Mouse (Mus musculus) ES-Bruce4 (cell line): ENCODE measurements around the gene Entpd1. TPM values are rescaled to one million over a fixed set of nuclear protein-coding genes. Genes with fewer than 3 reads are reported as not detected.

Source experiments
- H3K27ac ChIP-seq: 2 replicates; pipeline ENCODE4 v1.5.1; 2012; ENCODE audit warnings: low read length, inconsistent platforms; ENCODE audit not compliant: insufficient read depth
- H3K27me3 ChIP-seq: 2 replicates; pipeline ENCODE4 v1.6.1; 2012; ENCODE audit warnings: mild to moderate bottlenecking, low read length, inconsistent platforms; ENCODE audit not compliant: control insufficient read depth, poor library complexity, insufficient read depth, severe bottlenecking
- H3K36me3 ChIP-seq: 2 replicates; pipeline ENCODE4 v1.6.1; 2012; ENCODE audit warnings: inconsistent platforms, mild to moderate bottlenecking, low read length, moderate library complexity; ENCODE audit not compliant: control insufficient read depth, poor library complexity, insufficient read depth, severe bottlenecking
- H3K4me1 ChIP-seq: one replicate; pipeline ENCODE4 v1.8.1; 2011; ENCODE audit warnings: low read length; ENCODE audit not compliant: control insufficient read depth, insufficient read depth
- H3K4me3 ChIP-seq: 2 replicates; pipeline ENCODE4 v1.5.1; 2011; ENCODE audit warnings: low read depth, mild to moderate bottlenecking, low read length
- H3K9ac ChIP-seq: 2 replicates; pipeline ENCODE4 v1.6.1; 2012; ENCODE audit warnings: low read depth, mild to moderate bottlenecking, inconsistent platforms; ENCODE audit not compliant: poor library complexity, severe bottlenecking
- H3K9me3 ChIP-seq: replicated peaks from 2 replicates; pipeline ENCODE4 v1.6.1; 2012; ENCODE audit warnings: mild to moderate bottlenecking, low read length, inconsistent platforms; ENCODE audit not compliant: control insufficient read depth, poor library complexity, insufficient read depth, severe bottlenecking
- CTCF ChIP-seq: IDR thresholded peaks from one replicate; pipeline ENCODE4 v1.8.1; 2011; ENCODE audit warnings: low read depth, low read length
- EP300 ChIP-seq: IDR thresholded peaks from 2 replicates; pipeline ENCODE4 v1.6.1; 2011; ENCODE audit warnings: low read depth, low read length; ENCODE audit not compliant: insufficient read depth
- POLR2A ChIP-seq: IDR thresholded peaks from one replicate; pipeline ENCODE4 v1.8.1; 2011; ENCODE audit warnings: low read length; ENCODE audit not compliant: insufficient read depth
- polyA plus RNA-seq: library from polyadenylated mRNA; stranded (reverse); fragments of >200 nt; gene quantifications from 2 replicates; pipeline ENCODE4 v1.2.4, GENCODE M21; 2011; ENCODE audit warnings: low read depth; ENCODE audit not compliant: missing spikeins, insufficient read depth, insufficient read length

Gene Entpd1
- polyA plus RNA-seq, 1 experiment: not detected

GRCm38 (mm10) chr19:40738683-40739324 is 126.6 kb downstream of the Entpd1 start:
- TF ChIP-seq EP300: no peak
- TF ChIP-seq CTCF: no peak
- H3K36me3 ChIP-seq: no peaks in the 10 kb centered on the region
- H3K27me3 ChIP-seq: no peaks in the 10 kb centered on the region
- H3K9ac ChIP-seq: no peak overlapping the region
- H3K9me3 ChIP-seq: no peaks in the 10 kb centered on the region
- H3K27ac ChIP-seq: no peak overlapping the region
- H3K4me3 ChIP-seq: no peak overlapping the region
- no peaks in the 10 kb centered on the region for H3K4me1 ChIP-seq

- no peak overlapping the region for H3K9ac ChIP-seq
- no peak overlapping the region for H3K27ac ChIP-seq
- H3K27me3 ChIP-seq: no peaks in the 10 kb centered on the region
Measured at GRCm38 (mm10) chr19:40746603-40747002, 134.4 kb downstream of the Entpd1 start.

GRCm38 (mm10) chr19:40748559-40748958 is 136.4 kb downstream of the Entpd1 start, which contains the start of gene Cc2d2b:
Cc2d2b (plus strand) TSS chr19:40748753.
- TF ChIP-seq CTCF (no peak), POLR2A (no peak), EP300 (no peak)
- H3K4me1 ChIP-seq: no peaks in the 10 kb centered on the region
- H3K4me3 ChIP-seq: 0 out of 2 replicates have a peak within 1 kb of the TSS, but pooled peaks have one; percentile 28
- H3K27ac ChIP-seq: no peak within 1 kb of the TSS
- H3K27me3 ChIP-seq: no peaks in the 10 kb centered on the region
- H3K9me3 ChIP-seq: no peaks in the 10 kb centered on the region
- no peaks in the 10 kb centered on the region for H3K36me3 ChIP-seq
- no peak within 1 kb of the TSS for H3K9ac ChIP-seq

More at GRCm38 (mm10) chr19:40746603-40747002, 134.4 kb downstream of the Entpd1 start:
- Histone ChIP-seq H3K9me3 (no peaks in the 10 kb centered on the region), H3K4me3 (no peak overlapping the region), H3K36me3 (no peaks in the 10 kb centered on the region), H3K4me1 (no peaks in the 10 kb centered on the region)
- TF ChIP-seq CTCF (peak; percentile 33), POLR2A (no peak), EP300 (no peak)

- TF ChIP-seq CTCF: peak; percentile 87
- TF ChIP-seq EP300: no peak
- Histone ChIP-seq H3K9me3 (no peaks in the 10 kb centered on the region), H3K36me3 (no peaks in the 10 kb centered on the region), H3K4me3 (no peak overlapping the region), H3K9ac (no peak overlapping the region), H3K27ac (no peak overlapping the region), H3K27me3 (no peaks in the 10 kb centered on the region), H3K4me1 (no peaks in the 10 kb centered on the region)
Measured at GRCm38 (mm10) chr19:40754311-40754710, 142.1 kb downstream of the Entpd1 start.

GRCm38 (mm10) chr19:40760071-40760470 is 147.9 kb downstream of the Entpd1 start:
- no peaks in the 10 kb centered on the region for H3K36me3 ChIP-seq
- H3K9me3 ChIP-seq: no peaks in the 10 kb centered on the region
- no peak overlapping the region for H3K27ac ChIP-seq
- no peak overlapping the region for H3K9ac ChIP-seq
- TF ChIP-seq EP300: no peak
- no peak for TF ChIP-seq CTCF
- TF ChIP-seq POLR2A: no peak
- H3K27me3 ChIP-seq: no peaks in the 10 kb centered on the region; the same call in 1 of the 2 replicates
- H3K4me1 ChIP-seq: no peaks in the 10 kb centered on the region
- H3K4me3 ChIP-seq: no peak overlapping the region

- no peaks in the 10 kb centered on the region for H3K4me1 ChIP-seq
- H3K4me3 ChIP-seq: peak overlapping the region; percentile 49
- no peaks in the 10 kb centered on the region for H3K9me3 ChIP-seq
- H3K27ac ChIP-seq: no peak overlapping the region
- TF ChIP-seq CTCF: no peak
- no peak for TF ChIP-seq POLR2A
- TF ChIP-seq EP300: no peak
- H3K36me3 ChIP-seq: no peaks in the 10 kb centered on the region
- H3K27me3 ChIP-seq: no peaks in the 10 kb centered on the region; the same call in 1 of the 2 replicates
- peak overlapping the region; percentile 16; the same call in 1 of the 2 replicates for H3K9ac ChIP-seq
Measured at GRCm38 (mm10) chr19:40762023-40762759, 150.0 kb downstream of the Entpd1 start.
